Mouse (Mus musculus) stomach, postnatal 0 days (tissue): ENCODE measurements around the gene Il27. TPM values are rescaled to one million over a fixed set of nuclear protein-coding genes. Genes with fewer than 3 reads are reported as not detected.

Experiments
- ATAC-seq: fragments of 200-750 bp; cut with Nextera tagmentation; 2 replicates; pipeline ENCODE4 v1.8.0; 2017; ENCODE audit not compliant: low FRiP score, low TSS enrichment
- DNase-seq: peaks from one replicate; pipeline ENCODE4 v3.0.0-alpha.2; 2016; ENCODE audit warnings: low spot score
- H3K27ac ChIP-seq: fragments of 300-500 bp; sonication (generic); replicated peaks from 2 replicates; pipeline ENCODE4 v1.5.1; 2014; ENCODE audit warnings: mild to moderate bottlenecking, control low read depth
- H3K27me3 ChIP-seq: fragments of 300-500 bp; sonication (generic); 2 replicates; pipeline ENCODE4 v1.6.1; 2014; ENCODE audit warnings: low read length; ENCODE audit not compliant: control insufficient read depth, insufficient read depth
- H3K36me3 ChIP-seq: fragments of 300-500 bp; sonication (generic); 2 replicates; pipeline ENCODE4 v1.6.1; 2014; ENCODE audit warnings: low read length, mixed read lengths; ENCODE audit not compliant: control insufficient read depth, insufficient read depth
- H3K4me1 ChIP-seq: fragments of 300-500 bp; sonication (generic); replicated peaks from 2 replicates; pipeline ENCODE4 v1.6.1; 2014; ENCODE audit warnings: antibody characterized with exemption; ENCODE audit not compliant: control insufficient read depth, insufficient read depth
- H3K4me2 ChIP-seq: fragments of 300-500 bp; sonication (generic); replicated peaks from 2 replicates; pipeline ENCODE4 v1.6.1; 2014; ENCODE audit warnings: low read depth, mild to moderate bottlenecking, control low read depth, moderate library complexity
- H3K4me3 ChIP-seq: fragments of 300-500 bp; sonication (generic); 2 replicates; pipeline ENCODE4 v1.5.1; 2014; ENCODE audit warnings: low read depth, low read length, control low read depth
- H3K9ac ChIP-seq: fragments of 300-500 bp; sonication (generic); 2 replicates; pipeline ENCODE4 v1.6.1; 2014; ENCODE audit warnings: mild to moderate bottlenecking, low read length, control low read depth, mixed read lengths
- H3K9me3 ChIP-seq: fragments of 300-500 bp; sonication (generic); 2 replicates; pipeline ENCODE4 v1.6.1; 2016; ENCODE audit warnings: low read length; ENCODE audit not compliant: control insufficient read depth
- CTCF ChIP-seq: IDR thresholded peaks from 2 replicates; pipeline ENCODE4 v1.5.1; 2016; ENCODE audit warnings: antibody characterized with exemption, low read depth, mild to moderate bottlenecking, moderate library complexity
- EP300 ChIP-seq: optimal IDR thresholded peaks from 2 replicates; pipeline ENCODE3; 2016; ENCODE audit warnings: antibody characterized with exemption
- WGBS: fragments of 180-500 bp; shearing (Covaris S2); extraction: QIAGEN DNeasy Blood & Tissue Kit; methylation state at CpG from one replicate; pipeline ENCODE4 v1.1.7; 2014; 5-methylcytosine and 5-hydroxymethylcytosine counted together
- microRNA-seq: library from miRNA; unstranded; fragments of <30 nt; microRNA quantifications from one replicate; pipeline ENCODE4, GENCODE M21; 2016
- polyA plus RNA-seq: library from polyadenylated mRNA; unstranded; fragments of >200 nt; fragmentation: Nextera tagmentation; extraction: Ambion mirVana; gene quantifications from 2 replicates; pipeline ENCODE4 v1.2.1, GENCODE M21; 2015

Gene Il27
- polyA plus RNA-seq, 1 experiment from 2014 or later = 0.10 TPM

GRCm38 (mm10) chr7:126554796-126555195 lies 39.9 kb downstream of the Il27 start:
- peak; percentile 38; the same call in 1 of the 2 replicates for TF ChIP-seq CTCF
- no peak for TF ChIP-seq EP300
- Histone ChIP-seq H3K4me1 (no peaks in the 10 kb centered on the region), H3K9ac (no peak overlapping the region), H3K4me2 (no peak overlapping the region), H3K4me3 (no peak overlapping the region), H3K27me3 (no peaks in the 10 kb centered on the region), H3K9me3 (no peaks in the 10 kb centered on the region), H3K36me3 (peaks cover 49% of the 10 kb centered on the region), H3K27ac (no peak overlapping the region)
- ATAC-seq (no peak), DNase-seq (no peak)
- 94% methylated on average over 1 of the region's 1 CpGs for WGBS

GRCm38 (mm10) chr7:126545631-126546030 lies 49.1 kb downstream of the Il27 start:
- TF ChIP-seq EP300 = no peak
- no peak for TF ChIP-seq CTCF
- no peak overlapping the region for H3K9ac ChIP-seq
- peak; percentile 43; the same call in 1 of the 2 replicates for ATAC-seq
- no peaks in the 10 kb centered on the region for H3K4me1 ChIP-seq
- no peak overlapping the region for H3K4me2 ChIP-seq
- H3K27ac ChIP-seq = no peak overlapping the region
- WGBS = 75% methylated on average over 2 of the region's 2 CpGs
- H3K9me3 ChIP-seq = no peaks in the 10 kb centered on the region
- DNase-seq = no peak
- H3K27me3 ChIP-seq = no peaks in the 10 kb centered on the region
- no peak overlapping the region for H3K4me3 ChIP-seq
- peaks cover 22% of the 10 kb centered on the region for H3K36me3 ChIP-seq

GRCm38 (mm10) chr7:126541661-126542060 lies 53.1 kb downstream of the Il27 start:
- no peaks in the 10 kb centered on the region for H3K27me3 ChIP-seq
- H3K9me3 ChIP-seq = no peaks in the 10 kb centered on the region
- DNase-seq (peak; percentile 4), ATAC-seq (no peak)
- H3K4me2 ChIP-seq = no peak overlapping the region
- H3K36me3 ChIP-seq = peaks cover 6% of the 10 kb centered on the region
- 73% methylated on average over 1 of the region's 1 CpGs for WGBS
- H3K4me1 ChIP-seq = no peaks in the 10 kb centered on the region
- H3K9ac ChIP-seq = no peak overlapping the region
- no peak overlapping the region for H3K27ac ChIP-seq
- no peak overlapping the region for H3K4me3 ChIP-seq
- no peak for TF ChIP-seq CTCF
- no peak for TF ChIP-seq EP300

Small RNA genes lying within 50 kb of the gene (microRNA-seq; reads per million reads assigned to microRNA genes)
- gene Mir7059 = not detected

Other genes with a start within 250 kb of the Il27 start
- gene Lat, start 225.4 kb downstream of the Il27 start, polyA plus RNA-seq = 0.21 and 0.46 TPM in 2 replicates
- 24.4 and 26.9 TPM in 2 replicates for gene Spns1, start 217.5 kb downstream of the Il27 start, polyA plus RNA-seq
- gene Nfatc2ip, start 198.2 kb downstream of the Il27 start, polyA plus RNA-seq = 1.1 and 1.3 TPM in 2 replicates
- gene Cd19, start 180.1 kb downstream of the Il27 start, polyA plus RNA-seq = 0.08 and 0.17 TPM in 2 replicates
- 19.4 and 20.7 TPM in 2 replicates for gene Rabep2, start 166.2 kb downstream of the Il27 start, polyA plus RNA-seq
- gene Atp2a1, start 131.8 kb downstream of the Il27 start, polyA plus RNA-seq = 0.59 and 1.8 TPM in 2 replicates
- gene Sh2b1, start 119.5 kb downstream of the Il27 start, polyA plus RNA-seq = 20.0 and 24.0 TPM in 2 replicates
- 73.9 and 77.5 TPM in 2 replicates for gene Tufm, start 107.6 kb downstream of the Il27 start, polyA plus RNA-seq
- 16.9 and 19.6 TPM in 2 replicates for gene Atxn2l, start 91.5 kb downstream of the Il27 start, polyA plus RNA-seq
- 150 and 163 TPM in 2 replicates for gene Eif3c, start 28.5 kb downstream of the Il27 start, polyA plus RNA-seq
- gene Apobr, start 10.0 kb downstream of the Il27 start, polyA plus RNA-seq = 0.46 and 0.56 TPM in 2 replicates
- gene Cln3, start 9.1 kb downstream of the Il27 start, polyA plus RNA-seq = 17.2 and 17.7 TPM in 2 replicates
- 140 and 182 TPM in 2 replicates for gene Nupr1, start 35.9 kb upstream of the Il27 start, polyA plus RNA-seq
- gene Sgf29, start 54.4 kb upstream of the Il27 start, polyA plus RNA-seq = 28.6 and 28.9 TPM in 2 replicates
- gene Sult1a1, start 81.5 kb upstream of the Il27 start, polyA plus RNA-seq = 10.9 and 12.4 TPM in 2 replicates
- 92.3 and 93.4 TPM in 2 replicates for gene Bola2, start 100.5 kb upstream of the Il27 start, polyA plus RNA-seq
- gene Slx1b, start 100.8 kb upstream of the Il27 start, polyA plus RNA-seq = 6.1 and 6.2 TPM in 2 replicates
- gene Coro1a, start 112.8 kb upstream of the Il27 start, polyA plus RNA-seq = 15.7 and 16.9 TPM in 2 replicates
- gene Mapk3, start 164.7 kb upstream of the Il27 start, polyA plus RNA-seq = 114 and 116 TPM in 2 replicates
- 51.3 and 53.1 TPM in 2 replicates for gene Gdpd3, start 171.4 kb upstream of the Il27 start, polyA plus RNA-seq
- gene Ypel3, start 182.0 kb upstream of the Il27 start, polyA plus RNA-seq = 86.0 and 102 TPM in 2 replicates
- gene Tbx6, start 186.5 kb upstream of the Il27 start, polyA plus RNA-seq = 0.08 and 0.18 TPM in 2 replicates
- gene Ppp4c, start 197.6 kb upstream of the Il27 start, polyA plus RNA-seq = 118 and 122 TPM in 2 replicates
- 0.57 and 0.59 TPM in 2 replicates for gene Fam57b, start 202.7 kb upstream of the Il27 start, polyA plus RNA-seq
- not detected in 2 replicates for gene 4930451I11Rik, start 236.7 kb upstream of the Il27 start, polyA plus RNA-seq